Mouse (Mus musculus) stomach, embryonic 16.5 days (tissue): Measurements from ENCODE around the gene Hdac2. TPM values are rescaled to one million over a fixed set of nuclear protein-coding genes. Genes with fewer than 3 reads are reported as not detected.

ENCODE experiments used
- ATAC-seq: fragments of 200-750 bp; cut with Nextera tagmentation; 2 replicates; pipeline ENCODE4 v1.8.0; 2017; ENCODE audit warnings: moderate number of reproducible peaks, moderate TSS enrichment; ENCODE audit not compliant: insufficient read depth, low FRiP score
- H3K27ac ChIP-seq: fragments of 300-500 bp; sonication (generic); 2 replicates; pipeline ENCODE4 v1.5.1; 2014; ENCODE audit warnings: low read length
- H3K27me3 ChIP-seq: fragments of 300-500 bp; sonication (generic); 2 replicates; pipeline ENCODE4 v1.6.1; 2014; ENCODE audit warnings: low read length, control low read depth, mixed read lengths; ENCODE audit not compliant: control insufficient read depth, insufficient read depth
- H3K36me3 ChIP-seq: fragments of 300-500 bp; sonication (generic); 2 replicates; pipeline ENCODE4 v1.6.1; 2014; ENCODE audit warnings: low read length; ENCODE audit not compliant: control insufficient read depth, insufficient read depth
- H3K4me1 ChIP-seq: fragments of 300-500 bp; sonication (generic); 2 replicates; pipeline ENCODE4 v1.6.1; 2014; ENCODE audit warnings: low read length, control low read depth, mixed read lengths; ENCODE audit not compliant: control insufficient read depth, insufficient read depth
- H3K4me2 ChIP-seq: fragments of 300-500 bp; sonication (generic); 2 replicates; pipeline ENCODE4 v1.6.1; 2014; ENCODE audit warnings: low read depth, low read length, mixed read lengths
- H3K4me3 ChIP-seq: fragments of 300-500 bp; sonication (generic); replicated peaks from 2 replicates; pipeline ENCODE4 v1.5.1; 2014; ENCODE audit warnings: mild to moderate bottlenecking, low read length
- H3K9ac ChIP-seq: fragments of 300-500 bp; sonication (generic); 2 replicates; pipeline ENCODE4 v1.6.1; 2014; ENCODE audit warnings: low read length
- H3K9me3 ChIP-seq: fragments of 300-500 bp; sonication (generic); replicated peaks from 2 replicates; pipeline ENCODE4 v1.6.1; 2016; ENCODE audit warnings: low read length, control low read depth; ENCODE audit not compliant: control insufficient read depth
- WGBS: fragments of 180-500 bp; shearing (Covaris S2); extraction: QIAGEN DNeasy Blood & Tissue Kit; methylation state at CpG from one replicate; pipeline ENCODE4 v1.1.7; 2014; 5-methylcytosine and 5-hydroxymethylcytosine counted together
- polyA plus RNA-seq: library from polyadenylated mRNA; unstranded; fragments of >200 nt; fragmentation: Nextera tagmentation; extraction: Ambion mirVana; gene quantifications from 2 replicates; pipeline ENCODE4 v1.2.1, GENCODE M21; 2015

The Hdac2 gene
- polyA plus RNA-seq, 1 experiment from 2014 or later: 152 TPM

DNA sequence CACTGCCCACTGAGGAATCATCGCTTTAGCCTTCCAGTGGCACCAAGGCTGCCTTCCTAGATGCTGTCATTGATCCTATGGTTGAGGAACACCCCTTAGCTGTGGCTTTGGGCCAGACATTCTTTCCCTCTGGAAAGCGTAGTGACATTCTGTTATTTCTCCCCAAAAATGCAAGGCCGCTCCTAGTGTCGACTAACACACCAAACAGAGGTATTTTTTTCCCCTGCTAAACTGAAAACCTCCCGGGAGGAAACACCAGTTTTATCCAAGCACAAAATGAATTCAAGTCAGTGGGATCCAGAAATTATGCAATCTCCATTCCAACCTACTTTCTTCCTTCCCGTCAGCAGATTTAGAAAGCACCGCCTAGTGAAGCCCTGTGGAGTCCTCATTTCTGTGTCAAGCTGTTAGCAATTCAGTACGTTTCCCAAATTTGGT lies 73.3 kb downstream of the Hdac2 start:
- no peak for ATAC-seq
- Histone ChIP-seq H3K4me1 (no peaks in the 10 kb centered on the region), H3K27ac (no peak overlapping the region), H3K9me3 (no peaks in the 10 kb centered on the region), H3K9ac (no peak overlapping the region), H3K4me3 (no peak overlapping the region), H3K36me3 (no peaks in the 10 kb centered on the region), H3K4me2 (no peak overlapping the region), H3K27me3 (no peaks in the 10 kb centered on the region)
- 65% methylated on average over 8 of the region's 8 CpGs for WGBS

Other genes with a start within 250 kb of the Hdac2 start
- gene Marcks, start 164.4 kb downstream of the Hdac2 start, polyA plus RNA-seq: 66.3 and 78.1 TPM in 2 replicates